Mouse (Mus musculus): ENCODE results near the gene Eea1.

GRCm38 (mm10) chr10:96075403-96075802, 135.0 kb downstream of the Eea1 start:
- TF ChIP-seq CTCF (IDR thresholded peaks at IDR 0.05; ENCODE audit: borderline replicate concordance, insufficient read depth, low read depth, low read length) (no peak), POLR2A (IDR thresholded peaks at IDR 0.05; ENCODE audit: borderline replicate concordance, insufficient read depth, low read length) (no peak)
